Mouse (Mus musculus) intestine, postnatal 0 days (tissue): ENCODE measurements around the gene Tmc8. TPM values are rescaled to one million over a fixed set of nuclear protein-coding genes. Genes with fewer than 3 reads are reported as not detected.

Source experiments
- ATAC-seq: fragments of 200-750 bp; cut with Nextera tagmentation; 2 replicates; pipeline ENCODE4 v1.8.0; 2017; ENCODE audit warnings: mild to moderate bottlenecking, moderate TSS enrichment, moderate library complexity
- H3K27ac ChIP-seq: fragments of 300-500 bp; sonication (generic); 2 replicates; pipeline ENCODE4 v1.5.1; 2014; ENCODE audit warnings: mild to moderate bottlenecking, low read depth, low read length, moderate library complexity
- H3K27me3 ChIP-seq: fragments of 300-500 bp; sonication (generic); replicated peaks from 2 replicates; pipeline ENCODE4 v1.6.1; 2014; ENCODE audit warnings: low read length, mixed read lengths; ENCODE audit not compliant: control insufficient read depth, insufficient read depth
- H3K36me3 ChIP-seq: fragments of 300-500 bp; sonication (generic); 2 replicates; pipeline ENCODE4 v1.6.1; 2014; ENCODE audit warnings: mild to moderate bottlenecking, moderate library complexity; ENCODE audit not compliant: control insufficient read depth, insufficient read depth
- H3K4me1 ChIP-seq: fragments of 300-500 bp; sonication (generic); replicated peaks from 2 replicates; pipeline ENCODE4 v1.6.1; 2014; ENCODE audit warnings: antibody characterized with exemption, low read length, mixed read lengths; ENCODE audit not compliant: control insufficient read depth, insufficient read depth
- H3K4me2 ChIP-seq: fragments of 300-500 bp; sonication (generic); replicated peaks from 2 replicates; pipeline ENCODE4 v1.6.1; 2014; ENCODE audit warnings: low read depth, mild to moderate bottlenecking, moderate library complexity
- H3K4me3 ChIP-seq: fragments of 300-500 bp; sonication (generic); 2 replicates; pipeline ENCODE4 v1.5.1; 2014; ENCODE audit warnings: low read depth, low read length
- H3K9ac ChIP-seq: fragments of 300-500 bp; sonication (generic); 2 replicates; pipeline ENCODE4 v1.6.1; 2014; ENCODE audit warnings: mild to moderate bottlenecking, low read depth, low read length
- H3K9me3 ChIP-seq: fragments of 300-500 bp; sonication (generic); 2 replicates; pipeline ENCODE4 v1.6.1; 2016; ENCODE audit warnings: mixed run types; ENCODE audit not compliant: control insufficient read depth
- CTCF ChIP-seq: sonication (generic); IDR thresholded peaks from 2 replicates; pipeline ENCODE4 v1.5.1; 2016; ENCODE audit warnings: low read depth, mild to moderate bottlenecking, control low read depth, antibody characterized with exemption, moderate library complexity
- WGBS: fragments of 180-500 bp; shearing (Covaris S2); extraction: QIAGEN DNeasy Blood & Tissue Kit; methylation state at CpG from one replicate; pipeline ENCODE4 v1.1.7; 2014; 5-methylcytosine and 5-hydroxymethylcytosine counted together
- polyA plus RNA-seq: library from polyadenylated mRNA; unstranded; fragments of >200 nt; fragmentation: Nextera tagmentation; extraction: Ambion mirVana; gene quantifications from 2 replicates; pipeline ENCODE4 v1.2.1, GENCODE M21; 2015

Gene Tmc8
- polyA plus RNA-seq, 1 experiment from 2014 or later: 18.2 TPM

- WGBS: 63% methylated on average over 9 of the region's 9 CpGs
Observed at GRCm38 (mm10) chr11:117797511-117798159, 15.8 kb downstream of the Tmc8 start, which contains the start of gene 6030468B19Rik. 6030468B19Rik (plus strand) TSS chr11:117797660.

DNA sequence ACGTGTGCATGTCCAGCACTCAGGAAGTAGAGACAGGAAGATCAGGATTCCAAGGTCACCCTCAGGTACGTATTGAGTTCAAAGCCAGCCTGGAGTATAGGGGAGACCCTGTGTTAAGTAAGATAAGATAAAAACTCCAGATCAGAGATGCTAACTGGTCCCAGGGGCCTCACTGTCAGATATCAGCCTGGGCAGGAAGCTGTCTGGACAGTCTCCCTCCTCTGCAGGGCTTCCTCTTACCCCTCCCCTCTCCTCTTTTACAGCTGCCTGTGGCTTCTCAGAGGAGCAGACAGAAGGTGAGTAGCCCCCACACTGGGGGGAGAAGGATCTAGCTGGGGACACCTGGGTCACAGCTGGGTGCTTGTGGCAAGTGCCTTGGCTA is 16.3 kb downstream of the Tmc8 start:
- Histone ChIP-seq H3K4me2 (no peak overlapping the region), H3K9me3 (no peaks in the 10 kb centered on the region), H3K27me3 (no peaks in the 10 kb centered on the region), H3K9ac (no peak overlapping the region), H3K4me1 (no peaks in the 10 kb centered on the region), H3K36me3 (no peaks in the 10 kb centered on the region), H3K27ac (no peak overlapping the region), H3K4me3 (no peak overlapping the region)
- 19% methylated on average over 2 of the region's 2 CpGs for WGBS
- no peak for ATAC-seq
- no peak for TF ChIP-seq CTCF

More at GRCm38 (mm10) chr11:117797511-117798159, 15.8 kb downstream of the Tmc8 start, which contains the start of gene 6030468B19Rik:
- Histone ChIP-seq H3K36me3 (no peaks in the 10 kb centered on the region), H3K4me1 (no peaks in the 10 kb centered on the region), H3K27ac (no peak within 1 kb of the TSS), H3K27me3 (no peaks in the 10 kb centered on the region), H3K4me3 (no peak within 1 kb of the TSS), H3K9me3 (no peaks in the 10 kb centered on the region), H3K4me2 (no peak within 1 kb of the TSS), H3K9ac (no peak within 1 kb of the TSS)
- no peak for ATAC-seq
- TF ChIP-seq CTCF: no peak

- H3K4me2 ChIP-seq: no peak overlapping the region
- no peak overlapping the region for H3K27ac ChIP-seq
- H3K27me3 ChIP-seq: no peaks in the 10 kb centered on the region
- no peaks in the 10 kb centered on the region for H3K9me3 ChIP-seq
- H3K9ac ChIP-seq: no peak overlapping the region
- no peaks in the 10 kb centered on the region for H3K4me1 ChIP-seq
- 66% methylated on average over 5 of the region's 5 CpGs for WGBS
- no peak for TF ChIP-seq CTCF
- no peaks in the 10 kb centered on the region for H3K36me3 ChIP-seq
- no peak overlapping the region for H3K4me3 ChIP-seq
- ATAC-seq: no peak
Observed at GRCm38 (mm10) chr11:117799174-117799573, 17.3 kb downstream of the Tmc8 start.

- Histone ChIP-seq H3K27me3 (no peaks in the 10 kb centered on the region), H3K4me3 (no peak overlapping the region), H3K27ac (no peak overlapping the region), H3K9ac (no peak overlapping the region), H3K4me1 (no peaks in the 10 kb centered on the region), H3K9me3 (no peaks in the 10 kb centered on the region), H3K4me2 (no peak overlapping the region), H3K36me3 (no peaks in the 10 kb centered on the region)
- WGBS: 83% methylated on average over 7 of the region's 7 CpGs
- no peak for ATAC-seq
- no peak for TF ChIP-seq CTCF
Observed at GRCm38 (mm10) chr11:117800038-117800437, 18.2 kb downstream of the Tmc8 start.

DNA sequence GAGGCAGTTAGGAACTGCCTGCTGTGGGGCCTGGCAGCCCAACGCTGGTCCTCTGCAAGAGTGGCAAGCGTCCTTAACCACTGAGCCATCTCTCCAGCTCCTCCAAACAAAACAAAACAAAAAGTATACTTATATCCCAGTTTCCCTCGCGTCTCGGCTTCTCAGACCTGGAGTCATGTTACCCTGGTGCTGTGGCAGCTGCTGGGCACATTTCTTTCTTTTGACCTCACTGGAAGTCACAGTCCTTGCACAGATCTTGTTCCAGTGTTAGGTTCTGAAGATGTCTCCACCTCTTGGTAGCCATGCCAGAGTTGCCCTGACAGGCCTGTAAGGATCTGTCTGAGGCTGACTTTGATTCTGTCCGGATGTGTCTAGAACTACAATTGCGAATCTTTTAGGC is 19.8 kb downstream of the Tmc8 start:
- no peaks in the 10 kb centered on the region for H3K9me3 ChIP-seq
- H3K4me3 ChIP-seq: no peak overlapping the region
- H3K36me3 ChIP-seq: no peaks in the 10 kb centered on the region
- H3K9ac ChIP-seq: no peak overlapping the region
- H3K4me1 ChIP-seq: no peaks in the 10 kb centered on the region
- no peaks in the 10 kb centered on the region for H3K27me3 ChIP-seq
- no peak overlapping the region for H3K4me2 ChIP-seq
- ATAC-seq: no peak
- no peak for TF ChIP-seq CTCF
- WGBS: 86% methylated on average over 7 of the region's 7 CpGs
- no peak overlapping the region for H3K27ac ChIP-seq

DNA sequence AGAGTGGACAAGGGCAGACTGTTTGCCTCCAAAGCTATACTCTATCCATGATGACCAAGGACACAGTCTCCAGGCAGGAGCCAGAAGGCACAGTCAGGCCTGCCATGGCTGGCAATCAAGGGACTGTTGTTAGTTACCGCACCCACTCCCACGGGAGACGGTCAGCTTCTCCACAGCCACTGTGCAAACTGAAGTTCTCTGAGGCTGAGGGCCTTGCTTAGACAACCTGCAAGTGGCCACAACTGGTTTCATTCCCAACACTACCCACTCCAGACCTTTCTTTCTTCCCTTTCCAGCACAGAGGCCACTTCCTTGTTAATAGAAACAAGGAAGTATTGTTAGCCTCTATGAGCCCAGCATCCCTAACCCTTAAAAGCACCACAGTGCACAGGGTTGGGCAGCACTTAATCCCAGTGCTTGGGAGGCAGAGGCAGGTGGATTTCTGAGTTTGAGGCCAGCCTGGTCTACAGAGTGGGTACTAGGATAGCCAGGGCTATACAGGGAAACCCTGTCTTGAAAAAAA is 21.4 kb downstream of the Tmc8 start:
- ATAC-seq: peak; percentile 31; the same call in 1 of the 2 replicates
- Histone ChIP-seq H3K4me2 (no peak overlapping the region), H3K4me1 (no peaks in the 10 kb centered on the region), H3K4me3 (no peak overlapping the region), H3K9me3 (no peaks in the 10 kb centered on the region), H3K9ac (no peak overlapping the region), H3K27ac (no peak overlapping the region), H3K27me3 (no peaks in the 10 kb centered on the region), H3K36me3 (no peaks in the 10 kb centered on the region)
- WGBS: 91% methylated on average over 3 of the region's 3 CpGs
- no peak for TF ChIP-seq CTCF
